Mouse (Mus musculus): ENCODE measurements around the gene Fuz. TPM values are rescaled to one million over a fixed set of nuclear protein-coding genes. Genes with fewer than 3 reads are reported as not detected.

The Fuz gene
- total RNA-seq, 2 experiments from 2014 or later, result 17.3 to 18.1 TPM

DNA sequence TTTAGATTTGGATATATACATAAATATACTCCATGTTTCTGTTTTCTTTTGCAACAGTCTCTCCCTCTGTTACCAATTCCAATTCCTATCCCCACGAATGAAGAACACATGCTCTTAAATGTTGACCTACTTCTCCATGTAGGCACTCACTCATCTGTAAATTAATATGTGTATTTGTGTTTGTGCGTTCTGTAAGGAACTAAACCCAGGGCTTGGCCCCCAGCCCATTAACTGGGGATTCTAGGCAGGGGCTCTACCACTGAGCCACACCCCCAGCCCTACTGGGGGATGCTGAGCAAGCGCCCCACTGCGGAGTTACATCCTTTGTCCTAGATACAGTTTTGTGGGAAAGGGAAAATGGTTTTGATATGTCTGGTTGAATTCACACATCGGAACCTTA is 23.2 kb downstream of the Fuz start:
- no peak for DNase-seq
- intact Hi-C loops (cut with DNase I), result no loop called here

DNA sequence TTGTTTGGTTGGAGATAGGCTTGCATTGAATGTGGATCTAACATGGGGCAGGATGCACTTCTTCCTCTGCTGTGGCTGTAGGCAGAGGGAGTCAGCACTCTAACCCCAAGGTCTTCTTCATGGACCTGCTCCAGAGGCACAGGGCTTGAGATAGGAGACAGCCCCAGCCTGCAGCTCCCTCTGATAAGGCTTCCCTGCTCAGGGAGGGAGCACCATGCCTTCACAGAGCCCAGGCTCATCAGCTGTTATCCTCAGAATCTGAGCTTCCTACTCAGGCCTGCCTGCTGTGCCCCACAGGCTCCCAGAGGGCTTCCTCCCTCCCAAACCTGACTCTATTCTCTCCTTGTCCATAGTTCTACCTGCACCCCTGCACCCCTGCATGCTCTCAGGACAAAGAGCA is 26.7 kb downstream of the Fuz start:
- no peak for DNase-seq
- intact Hi-C loops (cut with DNase I), result no loop called here

DNA sequence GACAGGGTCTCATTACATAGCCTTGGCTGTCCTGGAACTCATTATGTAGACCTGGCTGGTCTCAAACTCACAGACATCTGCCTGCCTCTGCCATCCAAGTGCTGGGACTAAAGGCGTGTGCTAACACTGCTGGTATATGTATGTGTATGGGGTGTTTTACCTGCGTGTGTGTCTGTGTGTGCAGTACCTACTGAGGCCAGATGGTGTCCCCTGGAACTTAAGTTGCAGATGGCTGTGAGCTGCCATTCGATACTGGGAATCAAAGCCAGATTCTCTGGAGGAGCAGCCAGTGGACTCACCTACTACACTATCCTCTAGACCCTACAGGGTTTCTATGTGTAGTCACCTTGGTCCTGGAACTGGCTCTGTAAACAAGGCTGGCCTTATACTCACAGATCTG is 29.6 kb downstream of the Fuz start:
- no peak for DNase-seq
- intact Hi-C loops (cut with DNase I), result no loop called here

- no peak for DNase-seq
- intact Hi-C loops (cut with DNase I), result no loop called here
Measured at GRCm38 (mm10) chr7:44928570-44928969, 32.7 kb downstream of the Fuz start.

- intact Hi-C loops (cut with DNase I), result no loop called here
Measured at GRCm38 (mm10) chr7:44929204-44930151, 33.6 kb downstream of the Fuz start, which contains the start of gene Ap2a1. Ap2a1 (minus strand) TSS chr7:44929496.

GRCm38 (mm10) chr7:44938680-44939079 is 42.8 kb downstream of the Fuz start:
- intact Hi-C loops (cut with DNase I), result no loop called here
- no peak for DNase-seq

More at GRCm38 (mm10) chr7:44929204-44930151, 33.6 kb downstream of the Fuz start, which contains the start of gene Ap2a1:
- peak; percentile 97 to 99 for DNase-seq

GRCm38 (mm10) chr7:44942904-44943303 is 47.0 kb downstream of the Fuz start, which contains the start of gene Tsks:
Tsks (plus strand) TSS chr7:44943204.
- intact Hi-C loops (cut with DNase I), result no loop called here
- DNase-seq, result no peak

DNA sequence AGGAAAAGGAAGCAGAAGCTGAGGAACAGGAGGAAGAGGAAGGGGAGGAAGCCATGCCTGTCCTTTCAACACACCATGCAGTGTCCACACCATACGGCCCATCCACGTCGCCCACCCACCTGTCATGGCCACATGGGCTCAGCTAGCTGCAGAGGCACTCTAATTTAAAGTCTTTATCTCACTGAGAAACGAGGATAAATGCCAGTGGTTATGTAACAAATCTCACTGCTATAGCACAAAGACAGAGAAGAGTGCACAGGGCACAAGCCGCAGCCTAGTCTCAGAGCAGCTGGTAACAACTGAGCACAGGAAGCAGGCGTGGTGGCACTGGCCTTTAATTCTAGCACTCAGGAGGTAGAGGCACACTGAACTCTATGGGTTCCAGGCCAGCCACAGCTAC is 54.0 kb downstream of the Fuz start:
- DNase-seq, result no peak
- intact Hi-C loops (cut with DNase I), result loop anchor here (10.0 kb wide), 1 partner anchor 225 kb away; no protein-coding TSS in a partner anchor

DNA sequence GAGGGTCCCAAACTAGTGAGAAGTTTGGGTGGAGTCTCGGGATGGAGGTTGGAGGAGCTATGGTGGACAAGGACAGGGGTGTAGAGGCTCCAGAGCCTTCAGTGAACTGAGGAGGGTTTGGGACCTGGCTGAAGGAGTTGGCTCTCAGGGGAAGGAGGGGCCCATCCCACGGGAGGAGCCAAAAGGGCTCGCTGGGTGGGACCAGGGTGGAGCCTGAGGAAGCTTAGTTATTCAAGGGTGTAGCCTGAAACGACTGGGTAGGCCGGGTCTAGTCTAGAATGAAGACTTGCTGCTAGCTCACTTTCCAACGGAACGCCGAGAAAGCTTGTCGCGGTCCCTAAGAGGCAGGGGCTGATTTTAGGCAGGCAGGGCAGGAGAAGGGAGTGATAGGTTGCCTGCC is 56.1 kb downstream of the Fuz start:
- intact Hi-C loops (cut with DNase I), result loop anchor here (10.0 kb wide), 1 partner anchor 227 kb away; no protein-coding TSS in a partner anchor
- peak; percentile 57 to 61 for DNase-seq

Small RNA genes within 50 kb of the gene (microRNA-seq; reads per million reads assigned to microRNA genes)
- gene Mir707, result 0 reads per million in 2 experiments

Other genes with a start within 250 kb of the Fuz start
- 10 to 100 TPM; 22.5 to 29.7 TPM for gene Myh14, start 225.2 kb upstream of the Fuz start, total RNA-seq (2021)
- gene Izumo2, start 187.3 kb upstream of the Fuz start, total RNA-seq (2021), result not detected
- gene Vrk3, start 147.7 kb upstream of the Fuz start, total RNA-seq (2021), result 10 to 100 TPM; 16.1 to 18.6 TPM
- gene Zfp473, start 145.0 kb upstream of the Fuz start, total RNA-seq (2021), result not detected
- 10 to 100 TPM; 19.6 to 20.0 TPM for gene Nup62, start 80.0 kb upstream of the Fuz start, total RNA-seq (2021)
- gene Il4i1, start 79.7 kb upstream of the Fuz start, total RNA-seq (2021), result 1 to 10 TPM; 1.0 to 6.4 TPM
- gene Atf5, start 79.4 kb upstream of the Fuz start, total RNA-seq (2021), result 10 to 100 TPM; 55.2 to 69.3 TPM
- 100 to 1,000 TPM; 111 to 122 TPM for gene Akt1s1, start 47.1 kb upstream of the Fuz start, total RNA-seq (2021)
- gene Tbc1d17, start 47.0 kb upstream of the Fuz start, total RNA-seq (2021), result 10 to 100 TPM; 42.4 to 53.4 TPM
- gene Pnkp, start 38.9 kb upstream of the Fuz start, total RNA-seq (2021), result 10 to 100 TPM; 14.9 to 18.7 TPM
- 100 to 1,000 TPM; 129 to 153 TPM for gene Ptov1, start 26.3 kb upstream of the Fuz start, total RNA-seq (2021)
- gene Med25, start 3.4 kb upstream of the Fuz start, total RNA-seq (2021), result 10 to 100 TPM; 54.0 to 57.5 TPM
- gene Ap2a1, start 33.4 kb downstream of the Fuz start, total RNA-seq (2021), result 10 to 100 TPM; 55.0 to 56.3 TPM
- not detected for gene Tsks, start 47.1 kb downstream of the Fuz start, total RNA-seq (2021)
- 1 to 10 TPM; 1.2 to 1.8 TPM for gene Cpt1c, start 78.8 kb downstream of the Fuz start, total RNA-seq (2021)
- 100 to 1,000 TPM; 105 to 123 TPM for gene Prmt1, start 90.5 kb downstream of the Fuz start, total RNA-seq (2021)
- 10 to 100 TPM; 18.3 to 20.3 TPM for gene Irf3, start 101.6 kb downstream of the Fuz start, total RNA-seq (2021)
- gene Bcl2l12, start 102.6 kb downstream of the Fuz start, total RNA-seq (2021), result 1 to 10 TPM; 8.0 to 8.9 TPM
- 10 to 100 TPM; 36.9 to 40.2 TPM for gene Scaf1, start 120.3 kb downstream of the Fuz start, total RNA-seq (2021)
- gene Rras, start 121.9 kb downstream of the Fuz start, total RNA-seq (2021), result 10 to 100 TPM; 20.6 to 21.8 TPM
- 10 to 100 TPM; 11.3 to 14.1 TPM for gene Prr12, start 156.8 kb downstream of the Fuz start, total RNA-seq (2021)
- 10 to 100 TPM; 29.0 to 30.8 TPM for gene Nosip, start 166.3 kb downstream of the Fuz start, total RNA-seq (2021)
- gene Prrg2, start 166.6 kb downstream of the Fuz start, total RNA-seq (2021), result 1 to 10 TPM; 8.0 to 8.8 TPM
- 10 to 100 TPM; 17.3 to 20.9 TPM for gene Rcn3, start 196.1 kb downstream of the Fuz start, total RNA-seq (2021)
- 10 to 100 TPM; 39.2 to 40.0 TPM for gene Fcgrt, start 207.8 kb downstream of the Fuz start, total RNA-seq (2021)
- gene Rps11, start 228.4 kb downstream of the Fuz start, total RNA-seq (2021), result 100 to 1,000 TPM; 388 to 460 TPM
- gene Rpl13a, start 232.7 kb downstream of the Fuz start, total RNA-seq (2021), result 100 to 1,000 TPM; 488 to 598 TPM
- gene Gm45713, start 240.2 kb downstream of the Fuz start, total RNA-seq (2021), result not detected
- gene Flt3l, start 240.4 kb downstream of the Fuz start, total RNA-seq (2021), result 1 to 10 TPM; 2.8 to 4.0 TPM